Mouse (Mus musculus): ENCODE data around the gene Ndufc1.
"Not testable (repeated sequence)": the region's sequence is repeated elsewhere in the genome, so short reads cannot be mapped to it uniquely, and the experiment has no call there.

The Ndufc1 gene

DNA sequence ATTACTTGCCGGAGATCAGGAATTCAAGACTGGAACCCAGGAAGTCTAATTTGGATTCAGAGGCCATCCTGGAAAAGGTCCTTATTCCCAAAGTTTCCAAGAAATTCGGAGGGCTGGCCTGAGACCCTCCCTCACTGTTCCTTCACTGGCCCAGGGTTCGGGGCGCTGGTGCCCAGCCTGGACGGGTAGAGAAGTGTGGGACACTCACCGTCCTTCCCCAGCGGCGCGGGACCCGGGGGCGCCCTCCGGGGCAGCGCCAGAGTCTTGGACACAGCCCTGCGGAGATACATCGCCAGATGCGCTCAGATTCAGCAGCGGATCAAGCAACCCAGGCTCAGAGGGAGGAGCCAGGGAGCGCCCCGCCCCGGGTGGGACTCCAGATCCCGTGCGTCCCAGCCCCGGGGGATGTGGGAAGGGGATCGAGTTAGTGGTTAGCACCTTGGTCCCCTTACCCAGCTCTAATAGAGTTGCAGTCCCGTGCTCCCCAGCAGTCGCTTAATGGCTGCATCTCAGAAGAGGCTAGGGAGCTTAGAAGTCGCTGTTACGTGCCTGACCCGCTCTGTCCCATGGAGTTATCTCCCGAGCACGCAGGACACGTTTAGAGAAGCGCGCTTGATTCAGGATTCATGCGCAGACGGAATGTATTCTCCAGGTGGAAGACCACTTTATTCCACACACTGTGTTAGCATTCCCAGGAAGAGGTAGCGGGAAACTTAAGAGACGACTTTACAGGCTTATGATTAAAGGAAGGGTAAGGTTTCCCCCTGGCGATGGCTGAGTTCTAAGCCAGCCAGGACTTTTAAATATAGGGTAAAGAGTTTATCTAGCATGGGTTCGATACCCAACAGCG, 12.3 kb downstream of the Ndufc1 start, which contains the start of gene Mgarp:
Gene Mgarp, minus strand, starts transcription at position 520 of the 850 bp plus-strand sequence.
- DNase-seq (ENCODE audit: low read depth): no peak

DNA sequence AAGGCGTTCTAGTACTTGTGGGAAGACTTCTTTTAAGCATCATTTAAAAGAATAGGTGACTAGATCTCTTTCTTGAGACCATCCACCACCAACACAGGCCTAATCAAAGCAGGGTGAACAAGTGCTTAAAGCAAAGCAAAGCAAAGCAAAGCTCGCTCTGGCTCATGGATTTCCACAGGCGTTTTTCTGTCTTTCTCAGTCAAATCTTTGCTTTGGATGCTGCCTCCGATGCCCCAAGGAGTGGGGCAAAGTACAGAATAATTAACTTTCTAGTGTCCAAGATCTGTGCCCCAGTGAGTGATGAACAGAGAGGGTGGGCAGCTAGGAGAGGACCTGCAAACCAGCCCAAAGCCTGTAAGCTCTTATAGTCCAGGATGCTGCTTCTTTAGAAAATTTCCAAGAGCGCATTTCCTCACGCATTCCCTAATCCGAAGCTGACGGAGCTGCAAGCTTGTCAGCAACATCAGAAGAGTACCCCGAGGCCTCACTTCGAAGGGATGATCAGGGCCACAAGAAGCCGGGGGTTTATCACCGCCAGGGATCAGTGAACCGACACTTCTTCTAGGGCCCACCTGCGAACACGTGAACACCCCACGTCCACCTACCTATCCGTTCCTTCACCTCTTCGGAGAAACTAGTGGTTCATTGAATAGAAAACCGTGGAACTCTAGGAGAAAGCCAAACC, 13.2 kb downstream of the Ndufc1 start:
- no peak for DNase-seq (ENCODE audit: low read depth)

DNA sequence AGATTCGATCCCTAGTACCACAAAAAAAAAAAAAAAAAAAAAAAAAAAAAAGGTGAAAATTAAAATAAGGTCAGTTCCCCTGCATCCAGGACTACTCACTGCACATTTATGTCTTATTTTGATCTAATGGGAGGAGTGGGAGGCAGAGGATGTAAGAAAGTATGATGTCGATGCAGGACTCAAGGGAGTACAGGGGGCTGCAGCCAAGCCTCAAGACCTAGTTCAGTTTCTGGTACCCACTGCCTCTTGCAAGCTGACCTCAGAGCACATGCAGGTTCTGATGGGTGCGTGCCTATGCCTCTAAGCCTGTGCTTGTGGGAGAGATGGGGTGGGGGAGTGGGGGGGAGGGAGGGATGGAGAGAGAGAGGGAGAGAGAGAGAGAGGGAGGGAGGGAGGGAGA, 13.9 kb downstream of the Ndufc1 start:
- no peak for DNase-seq (ENCODE audit: low read depth)

DNA sequence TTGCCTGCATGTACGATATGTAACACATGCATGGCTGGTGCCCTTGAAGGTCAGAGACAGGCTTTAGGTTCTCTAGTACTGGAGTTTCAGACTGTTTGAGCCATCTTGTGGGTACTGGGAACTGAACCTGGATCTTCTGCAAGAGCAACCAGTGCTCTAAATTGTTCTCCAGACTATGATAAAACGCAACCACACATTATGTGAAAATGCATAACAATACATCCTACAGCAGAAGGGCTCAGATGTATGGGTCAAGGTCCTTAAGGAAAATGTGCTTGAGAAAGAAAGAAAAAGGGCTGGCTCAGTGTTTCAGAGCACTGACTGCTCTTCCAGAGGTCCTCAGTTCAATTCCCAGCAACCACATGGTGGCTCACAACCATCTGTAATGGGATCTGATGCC, 15.1 kb downstream of the Ndufc1 start:
- DNase-seq (ENCODE audit: low read depth): no peak

DNA sequence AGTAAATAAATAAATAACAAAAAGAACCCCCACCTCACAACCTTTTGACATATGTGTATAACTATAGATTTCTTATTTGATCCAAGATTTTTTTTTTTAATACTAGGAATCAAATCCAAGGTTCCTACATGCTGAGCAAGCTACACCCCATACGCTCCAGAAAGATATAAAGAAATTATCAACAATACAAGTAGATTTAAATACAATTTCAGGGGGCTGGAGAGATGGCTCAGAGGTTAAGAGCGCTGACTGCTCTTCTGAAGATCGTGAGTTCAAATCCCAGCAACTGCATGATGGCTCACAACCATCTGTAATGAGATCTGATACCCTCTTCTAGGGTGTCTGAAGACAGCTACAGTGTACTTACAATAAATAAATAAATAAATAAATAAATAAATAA, 15.8 kb downstream of the Ndufc1 start:
- DNase-seq (ENCODE audit: low read depth): not testable (repeated sequence)

DNA sequence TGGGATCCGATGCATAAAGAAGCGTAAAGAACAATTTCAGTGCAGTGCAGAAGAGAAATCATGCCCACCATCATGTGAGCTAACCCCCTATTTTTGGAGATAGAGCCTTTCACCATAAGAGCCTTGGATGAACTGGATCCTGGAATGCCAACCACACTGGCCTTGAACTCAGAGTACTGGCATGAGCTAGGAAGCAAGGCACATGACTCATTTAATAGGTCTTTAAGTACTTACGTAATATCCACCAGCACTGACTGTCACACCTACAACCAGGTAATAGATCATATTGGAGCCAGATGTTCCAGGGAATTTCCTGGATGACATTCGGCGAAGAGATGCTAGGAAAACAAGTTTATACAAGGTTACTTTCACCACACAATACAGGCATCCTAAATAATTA, 17.2 kb downstream of the Ndufc1 start:
- DNase-seq (ENCODE audit: low read depth): no peak

DNA sequence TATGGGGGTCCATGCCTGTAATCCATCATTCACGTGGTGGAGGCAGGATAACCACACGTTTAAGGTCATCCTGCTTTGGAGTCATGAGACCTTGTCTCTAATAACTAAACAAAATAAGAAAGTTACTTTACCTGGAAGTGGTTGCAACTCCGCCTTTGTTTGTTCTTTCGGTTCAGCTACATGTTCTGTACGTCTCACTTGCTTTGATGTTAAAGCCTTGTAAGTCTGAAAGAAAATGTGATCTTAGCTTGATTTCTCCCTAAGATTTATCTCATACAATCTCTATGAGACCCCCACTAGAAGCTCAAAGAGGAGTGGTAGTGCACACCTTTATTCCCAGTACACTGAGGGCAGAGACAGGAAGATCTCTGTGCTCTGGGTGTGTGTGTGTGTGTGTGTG, 17.7 kb downstream of the Ndufc1 start:
- DNase-seq (ENCODE audit: low read depth): no peak

DNA sequence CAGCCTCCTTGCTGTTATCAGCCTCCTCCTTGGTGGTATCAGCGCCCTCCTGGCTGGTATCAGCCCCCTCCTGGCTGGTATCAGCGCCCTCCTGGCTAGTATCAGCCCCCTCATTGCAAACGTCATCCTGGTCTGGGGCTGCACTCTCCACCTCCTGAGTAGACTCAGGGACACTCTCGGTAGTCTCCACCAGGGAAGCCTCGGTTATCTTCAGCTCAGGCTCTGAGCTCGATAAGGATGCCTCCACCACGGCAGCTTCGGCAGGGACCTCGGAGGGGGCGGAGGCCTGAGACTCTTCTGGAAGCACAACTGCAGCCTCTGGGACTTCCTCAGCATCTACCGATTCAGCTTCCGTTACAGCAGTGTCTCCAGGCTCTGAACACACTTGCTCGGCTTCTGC, 19.9 kb downstream of the Ndufc1 start:
- DNase-seq (ENCODE audit: low read depth): no peak

DNA sequence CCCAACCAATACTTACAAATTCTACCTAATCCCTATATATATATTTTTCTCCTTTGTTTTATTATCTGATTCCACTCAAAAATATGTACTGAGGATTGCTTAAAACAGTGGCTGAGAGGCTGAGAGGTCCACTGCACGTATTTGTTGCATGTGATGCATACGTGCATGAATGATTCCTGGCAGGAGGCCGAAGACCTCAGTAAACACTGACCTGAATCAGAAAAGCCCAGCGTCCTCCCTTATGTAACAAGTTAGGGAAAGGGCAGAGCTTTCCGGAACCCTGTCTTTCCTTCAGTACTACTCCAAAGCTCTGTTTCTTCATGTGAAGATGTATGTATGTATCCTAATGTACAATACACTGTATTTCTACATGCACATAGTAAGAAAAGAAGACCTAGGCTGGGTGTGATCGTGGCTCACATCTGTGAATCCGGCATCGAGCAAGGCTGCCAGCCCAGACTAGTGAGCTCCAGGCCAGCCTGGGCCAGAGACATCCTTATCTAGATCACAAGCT, 20.9 kb downstream of the Ndufc1 start:
- no peak for DNase-seq (ENCODE audit: low read depth)

DNA sequence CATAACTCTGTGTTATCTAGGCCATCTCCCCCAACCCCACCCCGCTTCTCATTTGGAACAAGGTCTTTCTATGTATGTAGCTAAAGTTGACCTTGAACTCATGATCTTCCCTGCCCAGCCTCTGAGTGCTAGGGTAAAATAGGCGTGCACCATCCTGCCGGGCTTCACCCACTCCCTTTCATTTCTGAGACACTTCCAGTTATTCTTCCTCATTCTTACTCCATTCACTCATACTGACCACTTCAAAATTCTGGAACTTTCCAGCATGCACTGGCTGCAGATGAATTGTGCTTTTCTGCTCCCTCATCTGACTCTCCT, 21.7 kb downstream of the Ndufc1 start:
- DNase-seq (ENCODE audit: low read depth): no peak

DNA sequence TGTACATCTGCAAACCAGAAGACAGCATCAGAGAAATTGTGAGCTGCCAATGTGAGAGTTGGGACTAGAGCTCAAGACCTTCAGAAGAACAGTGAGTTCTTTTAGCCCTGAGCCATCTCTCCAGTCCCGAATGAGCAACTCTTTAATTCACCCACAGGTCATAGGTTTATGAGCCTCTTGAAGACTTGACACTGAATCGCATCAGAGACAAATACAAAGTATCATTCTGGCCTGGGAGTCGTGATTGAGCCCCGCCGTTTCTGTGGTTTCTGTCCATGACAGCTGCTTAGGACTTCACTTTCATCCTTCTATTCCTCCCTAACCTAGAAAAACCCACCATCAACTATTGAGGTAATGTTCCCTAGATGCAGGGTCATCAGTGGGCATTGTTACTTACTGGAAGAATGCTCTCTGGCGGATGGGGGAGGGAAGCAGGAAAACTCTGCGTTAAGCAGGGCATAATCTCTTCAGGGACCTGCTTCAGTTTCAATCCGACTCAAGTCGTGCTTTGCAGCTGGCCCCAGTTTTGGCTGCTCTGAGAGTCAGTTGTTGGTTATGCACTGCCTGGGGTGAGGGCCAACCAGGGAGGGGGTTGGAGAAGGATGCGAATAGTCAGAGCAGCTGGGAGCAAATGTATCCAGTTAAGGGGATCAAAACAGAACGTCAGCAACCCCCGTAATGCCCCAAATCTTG, 22.2 kb downstream of the Ndufc1 start:
- DNase-seq (ENCODE audit: low read depth): no peak

DNA sequence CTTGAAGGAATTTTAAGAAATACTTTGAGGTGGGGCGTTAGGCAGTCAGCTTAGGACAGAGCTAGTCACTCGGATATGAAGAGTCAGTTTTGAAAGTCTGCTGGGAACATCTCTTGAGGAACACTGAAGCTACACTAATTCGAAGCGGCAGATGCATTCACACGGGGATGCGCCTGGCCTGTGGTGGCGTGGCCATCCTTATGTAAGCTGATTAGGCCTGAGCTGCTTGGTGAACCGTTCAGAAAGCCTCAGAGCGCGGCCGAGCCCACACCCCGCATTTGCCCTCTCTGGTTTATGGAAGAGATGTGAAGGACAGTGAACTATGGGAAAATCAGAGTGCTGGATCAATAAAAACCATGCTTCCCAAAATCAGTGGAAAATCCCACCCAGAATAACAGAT, 25.4 kb downstream of the Ndufc1 start:
- no peak for DNase-seq (ENCODE audit: low read depth)

DNA sequence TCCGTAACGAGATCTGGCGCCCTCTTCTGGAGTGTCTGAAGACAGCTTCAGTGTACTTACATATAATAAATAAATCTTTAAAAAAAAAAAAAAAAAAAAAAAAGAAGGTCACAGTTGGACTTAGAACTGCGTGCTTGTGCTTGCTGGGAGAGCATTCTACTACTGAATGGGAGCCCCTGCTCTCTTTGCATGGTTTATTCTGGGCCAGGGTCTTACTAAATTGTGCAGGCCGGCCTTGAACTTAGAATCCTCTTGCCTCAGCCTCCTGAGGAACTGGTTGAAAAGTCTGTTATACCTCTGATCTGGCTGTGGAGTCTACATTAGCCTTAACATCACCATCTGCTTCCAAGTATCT, 28.2 kb downstream of the Ndufc1 start:
- DNase-seq (ENCODE audit: low read depth): no peak

DNA sequence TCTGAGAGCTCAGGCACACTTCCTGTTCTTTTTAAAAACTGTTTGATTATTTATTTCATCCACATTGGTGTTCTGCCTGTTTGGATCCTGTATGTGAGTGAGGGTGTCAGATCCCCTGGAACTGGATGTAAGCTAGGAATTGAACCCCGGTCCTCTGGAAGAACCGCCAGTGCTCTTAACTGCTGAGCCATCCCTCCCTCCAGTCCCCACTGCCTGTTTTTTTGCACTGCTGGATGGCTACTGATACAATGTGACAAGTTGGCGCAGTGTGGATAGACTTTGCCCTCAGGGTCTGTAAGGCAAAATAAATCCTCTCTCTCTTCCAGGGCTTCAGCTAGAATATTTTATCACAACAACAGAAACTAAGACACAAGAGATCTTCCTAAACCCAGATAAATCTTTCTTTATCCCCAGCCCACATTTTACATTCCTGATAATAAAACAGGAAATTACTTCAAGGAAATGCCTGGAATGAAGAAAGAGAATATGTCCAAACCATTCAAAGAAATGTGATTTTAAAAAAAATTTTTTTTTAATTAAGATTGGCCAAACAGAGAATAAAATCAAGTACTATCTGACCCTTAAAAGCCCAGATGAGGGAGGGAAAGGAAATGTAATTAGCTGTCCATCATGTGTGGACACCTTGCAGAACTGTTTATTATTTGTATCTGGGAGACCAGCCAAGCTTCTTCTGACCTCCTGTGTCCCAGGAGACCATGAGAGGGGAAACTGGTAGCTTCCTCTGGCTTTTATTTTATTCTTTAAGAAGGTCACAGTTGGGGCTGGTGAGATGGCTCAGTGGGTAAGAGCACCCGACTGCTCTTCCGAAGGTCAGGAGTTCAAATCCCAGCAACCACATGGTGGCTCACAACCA, 28.8 kb downstream of the Ndufc1 start:
- no peak for DNase-seq (ENCODE audit: low read depth)

DNA sequence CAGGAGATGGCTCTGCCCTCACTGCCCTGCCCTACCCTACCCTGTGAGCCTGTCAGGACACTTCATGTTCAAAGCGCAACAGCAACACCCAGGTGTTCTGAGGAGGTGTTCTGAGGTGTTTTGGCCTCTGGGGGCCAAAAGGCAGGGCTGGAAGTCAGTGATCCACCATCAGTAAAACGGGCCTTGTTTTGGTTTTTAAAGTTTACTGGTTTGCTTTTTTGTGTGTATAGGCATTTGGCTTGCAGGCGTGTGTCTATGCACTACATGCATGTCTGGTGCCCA, 30.2 kb downstream of the Ndufc1 start:
- DNase-seq (ENCODE audit: low read depth): no peak

DNA sequence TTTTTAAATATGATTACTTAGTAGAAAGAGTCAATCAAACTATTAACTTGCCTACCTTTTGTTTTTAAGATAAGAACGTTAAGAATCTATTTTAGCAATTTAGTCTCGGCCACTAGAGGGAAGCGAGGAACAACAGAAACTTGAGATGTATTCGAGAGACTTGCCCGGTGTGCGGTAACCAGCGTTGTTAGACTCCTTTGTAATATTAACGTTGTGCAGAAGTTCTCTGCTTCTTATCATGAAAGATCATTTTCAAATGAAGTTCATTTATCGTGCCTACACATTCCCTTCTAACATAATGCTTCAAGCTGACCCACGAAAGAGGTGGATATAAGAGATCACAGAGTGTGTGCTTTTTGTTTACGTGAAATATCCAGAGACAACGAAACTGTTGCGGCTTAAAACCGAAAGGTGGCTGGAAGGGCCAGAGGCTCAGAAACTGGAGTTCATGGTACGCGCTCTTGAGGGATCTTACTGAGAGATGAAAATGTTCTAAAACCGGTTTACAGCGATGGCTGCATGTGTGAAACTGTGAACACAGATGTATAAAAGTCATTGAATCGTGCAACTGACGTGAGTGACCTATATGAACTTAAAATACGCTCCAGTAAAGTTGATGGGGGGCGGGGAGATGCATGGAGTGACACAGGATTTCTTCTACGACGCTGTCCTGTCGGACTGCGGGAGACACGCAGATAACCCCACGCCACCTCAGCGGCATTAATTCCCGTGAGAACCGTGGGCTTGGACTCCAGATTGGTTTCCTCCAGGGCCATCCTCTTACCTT, 30.7 kb downstream of the Ndufc1 start:
- DNase-seq (ENCODE audit: low read depth): peak; percentile 50

DNA sequence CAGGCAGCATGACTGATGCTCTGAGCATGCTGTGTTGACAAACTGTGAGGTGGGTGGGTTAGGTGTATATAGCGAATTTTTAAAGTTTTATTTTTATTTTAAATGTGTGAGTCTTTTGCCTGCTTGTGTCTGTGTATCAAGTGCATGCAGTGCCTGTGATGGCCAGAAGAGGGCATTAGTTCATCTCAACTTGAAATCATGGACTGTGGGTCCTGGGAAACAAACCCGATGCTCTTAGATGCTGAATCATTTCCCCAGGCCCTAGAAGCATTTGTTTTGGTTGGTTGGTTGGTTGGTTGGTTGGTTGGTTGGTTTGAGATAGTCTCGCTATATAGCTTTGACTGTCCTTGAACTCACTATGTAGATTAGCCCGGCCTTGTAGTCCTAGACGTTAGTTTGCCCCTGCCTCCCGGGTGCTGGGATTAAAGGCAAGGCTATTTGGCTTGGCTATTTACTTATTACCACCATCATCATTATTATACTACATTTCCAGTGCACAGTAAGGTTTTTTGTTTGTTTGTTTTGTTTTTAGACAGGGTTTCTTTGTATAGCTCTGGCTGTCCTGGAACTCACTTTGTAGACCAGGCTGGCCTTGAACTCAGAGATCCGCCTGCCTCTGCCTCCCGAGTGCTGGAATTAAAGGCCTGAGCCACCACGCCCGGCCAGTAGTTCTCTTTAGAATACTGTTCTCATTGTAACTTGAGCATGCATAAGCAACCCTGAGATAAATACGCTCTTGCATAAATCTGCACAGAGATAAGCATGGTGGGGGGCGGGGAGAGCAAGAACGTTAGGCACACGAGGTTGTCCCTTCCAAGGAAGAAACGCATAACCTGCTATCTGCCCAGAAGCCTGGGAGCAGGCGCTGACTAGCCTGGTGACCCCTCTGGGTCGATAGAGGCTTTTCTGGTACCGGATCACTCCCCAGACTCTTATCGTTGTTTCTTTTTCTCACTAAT, 33.2 kb downstream of the Ndufc1 start:
- peak; percentile 55 for DNase-seq (ENCODE audit: low read depth)

DNA sequence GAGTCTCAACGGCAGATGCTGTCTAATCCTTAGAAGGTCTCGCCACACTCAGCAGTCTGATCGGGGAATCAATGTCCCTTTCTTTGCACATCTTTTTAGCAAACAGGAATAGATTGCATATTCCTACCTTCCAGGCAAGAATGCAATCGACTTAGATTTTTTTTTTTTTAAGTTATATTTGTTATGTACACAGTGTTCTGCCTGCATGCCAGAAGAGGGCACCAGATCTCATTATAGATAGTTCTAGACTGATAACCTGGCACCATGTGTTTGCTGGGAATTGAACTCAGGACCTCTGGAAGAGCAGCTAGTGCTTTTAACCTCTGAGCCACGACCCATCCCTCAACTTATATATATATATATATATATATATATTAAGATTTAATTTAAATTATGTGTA, 35.2 kb downstream of the Ndufc1 start:
- DNase-seq (ENCODE audit: low read depth): no peak

DNA sequence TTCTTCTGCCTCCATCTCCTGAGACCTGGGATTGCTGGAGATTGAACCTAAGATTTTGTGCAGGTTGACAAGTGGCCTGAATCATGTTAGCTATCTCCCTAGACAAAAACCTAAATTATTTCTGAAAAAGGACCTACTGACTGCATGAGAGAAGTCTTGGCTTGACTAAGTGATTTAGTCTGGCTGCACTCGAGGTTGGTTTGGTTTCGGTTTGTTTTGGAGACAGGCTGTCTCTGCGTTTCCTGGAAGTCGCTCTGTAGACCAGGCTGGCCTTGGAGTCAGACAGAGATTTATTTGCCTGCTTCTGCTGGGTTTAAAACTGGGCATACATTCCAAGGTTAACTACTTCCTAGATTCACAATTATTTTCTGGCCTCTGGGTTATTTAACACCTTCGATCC, 35.9 kb downstream of the Ndufc1 start:
- no peak for DNase-seq (ENCODE audit: low read depth)

DNA sequence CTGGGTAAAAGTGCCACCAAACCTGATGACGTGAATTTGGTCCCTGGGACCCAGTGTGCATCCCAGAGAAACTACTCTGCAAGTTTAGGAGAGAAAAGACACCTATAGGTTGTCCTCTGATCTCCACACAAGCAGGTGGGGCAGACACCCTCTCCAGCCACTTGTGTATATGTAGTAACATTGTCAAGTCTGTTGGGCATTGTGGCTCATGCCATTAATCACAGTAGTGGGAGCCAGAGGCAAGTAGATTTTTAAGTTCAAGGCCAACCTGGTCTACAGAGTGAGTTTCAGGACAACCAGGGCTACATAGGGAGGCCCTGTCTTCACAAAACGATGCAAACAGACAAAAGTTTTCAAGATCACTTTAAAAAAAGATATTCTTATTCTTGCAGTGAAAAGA, 37.0 kb downstream of the Ndufc1 start:
- DNase-seq (ENCODE audit: low read depth): no peak
